Mouse (Mus musculus): ENCODE data around the gene Sntb2. TPM values are rescaled to one million over a fixed set of nuclear protein-coding genes. Genes with fewer than 3 reads are reported as not detected.
A peak's percentile ranks its signal among the peaks of the same experiment; 100 is the strongest.

Gene Sntb2
- total and polyA plus RNA-seq, 3 experiments, result 3.6 to 3.8 TPM; not detected in 1

- peak; percentile 46 for DNase-seq (ENCODE audit: low read depth, low spot score)
- Histone ChIP-seq H3K9me3 (replicated peaks; ENCODE audit: insufficient read depth, low read length) (no peaks in the 10 kb centered on the region), H3K27ac (ENCODE audit: control insufficient read depth, low read depth, low read length) (peak overlapping the region; percentile 47), H3K4me3 (ENCODE audit: control insufficient read depth in 1 of 2, insufficient read depth in 1 of 2, low read depth in 2 of 2, low read length in 2 of 2) (peak overlapping the region in 1 of 2 experiments; percentile 8; a peak in 1 of 4 replicates), H3K79me2 (ENCODE audit: control insufficient read depth, insufficient read depth, low read length, poor library complexity) (no peaks in the 10 kb centered on the region), H3K27me3 (ENCODE audit: control insufficient read depth in 1 of 2, insufficient read depth in 2 of 2, low read length in 2 of 2) (no peaks in the 10 kb centered on the region), H3K36me3 (ENCODE audit: control insufficient read depth in 1 of 2, insufficient read depth in 2 of 2, low read length in 2 of 2) (peaks cover 0 to 24% of the 10 kb centered on the region in 2 experiments; a peak in 2 of 4 replicates), H3K9ac (ENCODE audit: control insufficient read depth, low read depth, low read length, poor library complexity, severe bottlenecking) (peak overlapping the region; percentile 11; the same call in 1 of the 2 replicates), H3K4me1 (ENCODE audit: control insufficient read depth in 1 of 2, insufficient read depth in 2 of 2, low read length in 2 of 2) (peaks cover 15 to 25% of the 10 kb centered on the region in 2 experiments)
- peak; percentile 15; the same call in 1 of the 2 replicates for TF ChIP-seq MYB (IDR thresholded peaks at IDR 0.05; ENCODE audit: low read depth, low read length)
- TF ChIP-seq POLR2AphosphoS2 (IDR thresholded peaks at IDR 0.05; ENCODE audit: low read length), result no peak
- TF ChIP-seq ETS1 (IDR thresholded peaks at IDR 0.05; ENCODE audit: low read depth, low read length), result peak; percentile 46; the same call in 1 of the 2 replicates
- TF ChIP-seq EP300 (IDR thresholded peaks at IDR 0.05; ENCODE audit: low read depth in 1 of 2, low read length in 2 of 2), result peak in 1 of 2 experiments; percentile 54; a peak in 3 of 4 replicates
- 0 out of 2 replicates have a peak, but pooled peaks have one; percentile 15 for TF ChIP-seq MYC (IDR thresholded peaks at IDR 0.05; ENCODE audit: low read depth, low read length)
- 0 out of 2 replicates have a peak, but pooled peaks have one; percentile 19 for TF ChIP-seq SIN3A (IDR thresholded peaks at IDR 0.05; ENCODE audit: low read length)
- peak; percentile 39; the same call in 1 of the 2 replicates for TF ChIP-seq ELF1 (IDR thresholded peaks at IDR 0.05; ENCODE audit: low read depth, low read length)
- 0 out of 2 replicates have a peak, but pooled peaks have one; percentile 17 for TF ChIP-seq TCF12 (IDR thresholded peaks at IDR 0.05; ENCODE audit: low read depth, low read length)
- 0 out of 2 replicates have a peak, but pooled peaks have one; percentile 19 for TF ChIP-seq HCFC1 (IDR thresholded peaks at IDR 0.05; ENCODE audit: low read depth, low read length)
- TF ChIP-seq NRF1 (IDR thresholded peaks at IDR 0.05; ENCODE audit: insufficient read depth, low read depth, low read length, poor library complexity, severe bottlenecking), result no peak
- no peak for TF ChIP-seq KAT2A (conservative IDR thresholded peaks at IDR 0.05; ENCODE audit: low read depth, low read length)
These were observed 36.4 kb downstream of the Sntb2 start for GRCm38 (mm10) chr8:106971916-106972315.

DNA sequence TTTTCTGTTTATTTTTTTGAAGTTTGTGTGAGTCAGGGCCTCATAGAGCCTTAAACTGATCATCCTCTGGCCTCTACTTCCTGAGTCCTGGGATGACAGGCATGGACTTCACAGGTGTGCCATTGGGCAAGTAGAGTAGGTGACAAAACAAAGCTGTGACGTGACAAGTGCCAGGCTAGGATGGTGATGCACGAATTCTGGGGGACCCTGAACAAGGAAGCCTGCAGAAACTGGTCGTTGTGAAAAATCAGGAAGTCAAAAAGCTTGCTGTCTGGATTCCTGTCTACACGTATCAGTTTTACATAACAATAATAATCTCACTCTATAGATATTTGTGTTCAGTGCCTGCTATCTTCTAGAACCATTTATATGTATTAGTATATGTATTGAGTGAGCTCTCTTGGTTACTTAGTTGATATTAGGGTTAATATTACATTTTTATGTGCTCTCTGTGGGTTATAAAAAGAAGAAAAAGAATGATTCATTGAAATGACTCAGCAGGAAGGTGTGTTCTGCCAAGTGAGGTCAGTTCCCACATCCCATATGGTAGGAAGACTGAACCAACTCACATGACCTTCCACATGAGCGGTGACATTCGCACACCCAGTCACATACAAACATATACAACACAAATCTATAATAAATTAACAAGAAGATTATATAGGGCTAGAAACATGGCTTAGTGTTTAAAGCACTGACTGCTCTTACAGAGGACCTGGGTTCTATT, 37.2 kb downstream of the Sntb2 start:
- peaks cover 0 to 24% of the 10 kb centered on the region in 2 experiments; a peak in 2 of 4 replicates for H3K36me3 ChIP-seq (ENCODE audit: control insufficient read depth in 1 of 2, insufficient read depth in 2 of 2, low read length in 2 of 2)
- H3K27me3 ChIP-seq (ENCODE audit: control insufficient read depth in 1 of 2, insufficient read depth in 2 of 2, low read length in 2 of 2), result no peaks in the 10 kb centered on the region
- peak overlapping the region; percentile 1 to 25; a peak in 2 of 4 replicates for H3K4me3 ChIP-seq (ENCODE audit: control insufficient read depth in 1 of 2, insufficient read depth in 1 of 2, low read depth in 2 of 2, low read length in 2 of 2)
- peak overlapping the region; percentile 49 for H3K27ac ChIP-seq (ENCODE audit: control insufficient read depth, low read depth, low read length)
- peak; percentile 72 for DNase-seq (ENCODE audit: low read depth, low spot score)
- TF ChIP-seq USF1 (IDR thresholded peaks at IDR 0.05; ENCODE audit: low read depth, low read length) (peak; percentile 54), EP300 (IDR thresholded peaks at IDR 0.05; ENCODE audit: low read depth in 1 of 2, low read length in 2 of 2) (peak in 1 of 2 experiments; percentile 9; a peak in 1 of 4 replicates), ETS1 (IDR thresholded peaks at IDR 0.05; ENCODE audit: low read depth, low read length) (peak; percentile 94), MYB (IDR thresholded peaks at IDR 0.05; ENCODE audit: low read depth, low read length) (no peak), RAD21 (IDR thresholded peaks at IDR 0.05; ENCODE audit: low read depth, low read length) (no peak), MAFK (IDR thresholded peaks at IDR 0.05; ENCODE audit: borderline replicate concordance, low read depth, low read length) (no peak), BHLHE40 (IDR thresholded peaks at IDR 0.05; ENCODE audit: borderline replicate concordance, low read depth, low read length) (peak; percentile 31; the same call in 1 of the 2 replicates)
- no peaks in the 10 kb centered on the region for H3K9me3 ChIP-seq (replicated peaks; ENCODE audit: insufficient read depth, low read length)
- H3K4me1 ChIP-seq (ENCODE audit: control insufficient read depth in 1 of 2, insufficient read depth in 2 of 2, low read length in 2 of 2), result peaks cover 15 to 25% of the 10 kb centered on the region in 2 experiments
- no peaks in the 10 kb centered on the region for H3K79me2 ChIP-seq (ENCODE audit: control insufficient read depth, insufficient read depth, low read length, poor library complexity)
- H3K9ac ChIP-seq (ENCODE audit: control insufficient read depth, low read depth, low read length, poor library complexity, severe bottlenecking), result peak overlapping the region; percentile 7
